11 mouse cellular contexts compared by ENCODE assay signal in genomic region chr16:21358313-21358920, GRCm38 (mm10).
DNase-seq lines count a peak whose midpoint lies in the region; ATAC-seq and TF ChIP-seq lines count a peak whose summit lies in the region.
"Had no signal": no experiment of that assay in that cellular context is flagged by ENCODE, and none has a peak within 500 bp of the region (broad histone marks: within the 10 kb centered on the region; RNA-seq: fewer than 3 reads in every experiment).

No protein-coding gene starts in this region.

- H3K4me1 ChIP-seq in MEL (ENCODE audit: control insufficient read depth in 1 of 2, insufficient read depth in 2 of 2, low read length in 2 of 2): peaks cover 8 to 33% of the 10 kb centered on the region in 2 experiments

- H3K27ac ChIP-seq in layer of hippocampus, adult 2 months: no peak overlapping the region
- H3K27ac ChIP-seq in MEL (ENCODE audit: control insufficient read depth, low read depth, low read length): no peak overlapping the region
- H3K27ac ChIP-seq: hindbrain, embryonic 15.5 days had no signal

- TF ChIP-seq POLR2A in MEL (IDR thresholded peaks at IDR 0.05; ENCODE audit: control insufficient read depth in 1 of 2, insufficient read depth in 1 of 2, low read depth in 1 of 2, low read length in 2 of 2, poor library complexity in 1 of 2): no peak

- ATAC-seq in erythroblast, adult 5-6 weeks (replicated peaks; ENCODE audit: low FRiP score, poor library complexity, severe bottlenecking): peak; percentile 59
- ATAC-seq in megakaryocyte, adult 5-6 weeks (ENCODE audit: poor library complexity, severe bottlenecking): 0 out of 2 replicates have a peak, but pooled peaks have one; percentile 4

- TF ChIP-seq CTCF in layer of hippocampus, adult 2 months (conservative IDR thresholded peaks at IDR 0.05): no peak
- TF ChIP-seq CTCF in MEL (IDR thresholded peaks at IDR 0.05 in 2 of 3, conservative IDR thresholded peaks at IDR 0.05 in 1 of 3; ENCODE audit: control insufficient read depth in 1 of 3, insufficient read depth in 1 of 3, low read depth in 2 of 3, low read length in 3 of 3, poor library complexity in 1 of 3, severe bottlenecking in 1 of 3): no peak

- DNase-seq in layer of hippocampus, adult 2 months (ENCODE audit: low spot score in 2 of 2): peak; percentile 14 to 65
- no peak for DNase-seq in layer of hippocampus, postnatal 10 days (ENCODE audit: low spot score in 2 of 2)
- DNase-seq in MEL (ENCODE audit: low read depth, low spot score): peak; percentile 70
- no peak for DNase-seq in kidney, postnatal 10 days
- DNase-seq in thymus, postnatal 25 days: no peak
- DNase-seq in cerebellum, postnatal 14 days: no peak
- DNase-seq: cerebellum, adult 11 months had no signal

- H3K36me3 ChIP-seq in MEL (ENCODE audit: control insufficient read depth in 1 of 2, insufficient read depth in 2 of 2, low read length in 2 of 2): peaks cover 0 to 18% of the 10 kb centered on the region in 2 experiments; a peak in 2 of 4 replicates
- H3K36me3 ChIP-seq: G1E; hindbrain, embryonic 15.5 days had no signal

- no peaks in the 10 kb centered on the region for H3K79me2 ChIP-seq in MEL (ENCODE audit: control insufficient read depth, insufficient read depth, low read length, poor library complexity)

- no peak overlapping the region for H3K4me3 ChIP-seq in layer of hippocampus, adult 2 months
- peak overlapping the region; percentile 32 to 61 for H3K4me3 ChIP-seq in MEL (ENCODE audit: control insufficient read depth in 1 of 2, insufficient read depth in 1 of 2, low read depth in 2 of 2, low read length in 2 of 2)
- H3K4me3 ChIP-seq: hindbrain, embryonic 15.5 days had no signal

- 0 out of 4 replicates have a peak, but pooled peaks of 1 of the 2 experiments have one; percentile 25 for TF ChIP-seq EP300 in MEL (IDR thresholded peaks at IDR 0.05; ENCODE audit: low read depth in 1 of 2, low read length in 2 of 2)

- no peaks in the 10 kb centered on the region for H3K9me3 ChIP-seq in MEL (replicated peaks; ENCODE audit: insufficient read depth, low read length)
- H3K9me3 ChIP-seq: G1E; hindbrain, embryonic 15.5 days had no signal

- no peaks in the 10 kb centered on the region; a peak in 1 of 4 replicates for H3K27me3 ChIP-seq in MEL (ENCODE audit: control insufficient read depth in 1 of 2, insufficient read depth in 2 of 2, low read length in 2 of 2)
- H3K27me3 ChIP-seq: hindbrain, embryonic 15.5 days had no signal

- H3K9ac ChIP-seq in MEL (ENCODE audit: control insufficient read depth, low read depth, low read length, poor library complexity, severe bottlenecking): no peak overlapping the region; the same call in 1 of the 2 replicates
- H3K9ac ChIP-seq: hindbrain, embryonic 15.5 days had no signal

- TF ChIP-seq RAD21 in MEL (IDR thresholded peaks at IDR 0.05; ENCODE audit: low read depth, low read length): no peak

TF ChIP-seq in MEL, 35 proteins besides CTCF, POLR2A, EP300 and RAD21:
- TF ChIP-seq GATA1 (IDR thresholded peaks at IDR 0.05; ENCODE audit: low read depth, low read length) (no peak), ELF1 (IDR thresholded peaks at IDR 0.05; ENCODE audit: low read depth, low read length) (no peak), NRF1 (IDR thresholded peaks at IDR 0.05; ENCODE audit: insufficient read depth, low read depth, low read length, poor library complexity, severe bottlenecking) (no peak), TAL1 (IDR thresholded peaks at IDR 0.05; ENCODE audit: low read length) (peak; percentile 44; the same call in 1 of the 2 replicates), NELFE (IDR thresholded peaks at IDR 0.05; ENCODE audit: low read depth, low read length) (no peak), TCF12 (IDR thresholded peaks at IDR 0.05; ENCODE audit: low read depth, low read length) (peak; percentile 30; the same call in 1 of the 2 replicates), MAZ (IDR thresholded peaks at IDR 0.05; ENCODE audit: low read depth, low read length) (no peak), ZC3H11A (IDR thresholded peaks at IDR 0.05; ENCODE audit: low read depth, low read length) (no peak), MYC (IDR thresholded peaks at IDR 0.05; ENCODE audit: low read depth, low read length) (no peak), CHD1 (IDR thresholded peaks at IDR 0.05; ENCODE audit: low read depth, low read length) (no peak), KAT2A (conservative IDR thresholded peaks at IDR 0.05; ENCODE audit: low read depth, low read length) (no peak), MAX (IDR thresholded peaks at IDR 0.05; ENCODE audit: low read length) (no peak), CHD2 (IDR thresholded peaks at IDR 0.05; ENCODE audit: low read length) (no peak), POLR2AphosphoS5 (IDR thresholded peaks at IDR 0.05; ENCODE audit: borderline replicate concordance, low read depth, low read length) (no peak), ETS1 (IDR thresholded peaks at IDR 0.05; ENCODE audit: low read depth, low read length) (no peak), SIN3A (IDR thresholded peaks at IDR 0.05; ENCODE audit: low read length) (no peak; the same call in 1 of the 2 replicates), ZMIZ1 (IDR thresholded peaks at IDR 0.05; ENCODE audit: low read depth, low read length) (no peak)

Comparison
In these comparisons a context has a peak if more than half of its experiments do, and no peak if none do; other contexts are left out.
1. DNase-seq: peak in layer of hippocampus, adult 2 months (2 of 2) and MEL (single experiment); none in layer of hippocampus, postnatal 10 days (0 of 2), kidney, postnatal 10 days (single experiment), thymus, postnatal 25 days (single experiment) and cerebellum, postnatal 14 days (0 of 2).